Mouse (Mus musculus): ENCODE measurements around the gene Mcmbp. TPM values are rescaled to one million over a fixed set of nuclear protein-coding genes. Genes with fewer than 3 reads are reported as not detected.

Mcmbp gene
- polyA plus RNA-seq, 1 experiment: 24.3 TPM

- TF ChIP-seq CTCF (IDR thresholded peaks at IDR 0.05; ENCODE audit: control insufficient read depth, insufficient read depth, insufficient read length) (no peak), MAX (IDR thresholded peaks at IDR 0.05) (no peak), MYOD1 (IDR thresholded peaks at IDR 0.05; ENCODE audit: control insufficient read depth, insufficient read length, low read depth) (no peak), FOSL1 (IDR thresholded peaks at IDR 0.05; ENCODE audit: insufficient read depth, low read length, poor library complexity, severe bottlenecking) (no peak), USF1 (IDR thresholded peaks at IDR 0.05; ENCODE audit: low read depth) (no peak), MYOG (IDR thresholded peaks at IDR 0.05; ENCODE audit: control insufficient read depth, extremely low read depth, insufficient read length) (no peak), CEBPB (IDR thresholded peaks at IDR 0.05; ENCODE audit: low read depth) (no peak)
- no peak overlapping the region for H3K4me3 ChIP-seq (ENCODE audit: insufficient read depth, poor library complexity, severe bottlenecking)
- peaks cover 5% of the 10 kb centered on the region for H3K36me3 ChIP-seq (ENCODE audit: control insufficient read depth, insufficient read depth)
- H3ac ChIP-seq (ENCODE audit: control insufficient read depth, insufficient read length, low read depth): no peak overlapping the region
- H3K27me3 ChIP-seq (ENCODE audit: control insufficient read depth, insufficient read depth, insufficient read length): no peaks in the 10 kb centered on the region
- no peaks in the 10 kb centered on the region for H3K79me3 ChIP-seq (ENCODE audit: low read depth)
- no peaks in the 10 kb centered on the region for H3K79me2 ChIP-seq (ENCODE audit: control insufficient read depth, insufficient read depth)
These were observed 71.5 kb downstream of the Mcmbp start for GRCm38 (mm10) chr7:128668831-128669230.

GRCm38 (mm10) chr7:128667788-128668187 is 72.5 kb downstream of the Mcmbp start:
- H3K27me3 ChIP-seq (ENCODE audit: control insufficient read depth, insufficient read depth, insufficient read length): no peaks in the 10 kb centered on the region
- H3K79me3 ChIP-seq (ENCODE audit: low read depth): no peaks in the 10 kb centered on the region
- no peaks in the 10 kb centered on the region for H3K79me2 ChIP-seq (ENCODE audit: control insufficient read depth, insufficient read depth)
- no peak overlapping the region for H3K4me3 ChIP-seq (ENCODE audit: insufficient read depth, poor library complexity, severe bottlenecking)
- peaks cover 5% of the 10 kb centered on the region for H3K36me3 ChIP-seq (ENCODE audit: control insufficient read depth, insufficient read depth)
- TF ChIP-seq USF1 (IDR thresholded peaks at IDR 0.05; ENCODE audit: low read depth) (no peak), MYOG (IDR thresholded peaks at IDR 0.05; ENCODE audit: control insufficient read depth, extremely low read depth, insufficient read length) (no peak), CEBPB (IDR thresholded peaks at IDR 0.05; ENCODE audit: low read depth) (no peak), CTCF (IDR thresholded peaks at IDR 0.05; ENCODE audit: control insufficient read depth, insufficient read depth, insufficient read length) (no peak), MAX (IDR thresholded peaks at IDR 0.05) (no peak), FOSL1 (IDR thresholded peaks at IDR 0.05; ENCODE audit: insufficient read depth, low read length, poor library complexity, severe bottlenecking) (no peak)
- no peak overlapping the region for H3ac ChIP-seq (ENCODE audit: control insufficient read depth, insufficient read length, low read depth)

GRCm38 (mm10) chr7:128664861-128665377 is 75.4 kb downstream of the Mcmbp start:
- no peak overlapping the region for H3ac ChIP-seq (ENCODE audit: control insufficient read depth, insufficient read length, low read depth)
- TF ChIP-seq MAX (IDR thresholded peaks at IDR 0.05) (no peak), MYOD1 (IDR thresholded peaks at IDR 0.05; ENCODE audit: control insufficient read depth, insufficient read length, low read depth) (no peak), USF1 (IDR thresholded peaks at IDR 0.05; ENCODE audit: low read depth) (no peak), CEBPB (IDR thresholded peaks at IDR 0.05; ENCODE audit: low read depth) (no peak), MYOG (IDR thresholded peaks at IDR 0.05; ENCODE audit: control insufficient read depth, extremely low read depth, insufficient read length) (no peak), CTCF (IDR thresholded peaks at IDR 0.05; ENCODE audit: control insufficient read depth, insufficient read depth, insufficient read length) (no peak), FOSL1 (IDR thresholded peaks at IDR 0.05; ENCODE audit: insufficient read depth, low read length, poor library complexity, severe bottlenecking) (no peak)

GRCm38 (mm10) chr7:128663906-128664305 is 76.4 kb downstream of the Mcmbp start:
- Histone ChIP-seq H3ac (ENCODE audit: control insufficient read depth, insufficient read length, low read depth) (no peak overlapping the region), H3K27me3 (ENCODE audit: control insufficient read depth, insufficient read depth, insufficient read length) (no peaks in the 10 kb centered on the region), H3K4me3 (ENCODE audit: insufficient read depth, poor library complexity, severe bottlenecking) (no peak overlapping the region), H3K79me3 (ENCODE audit: low read depth) (no peaks in the 10 kb centered on the region), H3K79me2 (ENCODE audit: control insufficient read depth, insufficient read depth) (no peaks in the 10 kb centered on the region), H3K36me3 (ENCODE audit: control insufficient read depth, insufficient read depth) (no peaks in the 10 kb centered on the region)
- TF ChIP-seq FOSL1 (IDR thresholded peaks at IDR 0.05; ENCODE audit: insufficient read depth, low read length, poor library complexity, severe bottlenecking) (no peak), USF1 (IDR thresholded peaks at IDR 0.05; ENCODE audit: low read depth) (no peak), CEBPB (IDR thresholded peaks at IDR 0.05; ENCODE audit: low read depth) (no peak), MYOG (IDR thresholded peaks at IDR 0.05; ENCODE audit: control insufficient read depth, extremely low read depth, insufficient read length) (no peak), MAX (IDR thresholded peaks at IDR 0.05) (no peak), CTCF (IDR thresholded peaks at IDR 0.05; ENCODE audit: control insufficient read depth, insufficient read depth, insufficient read length) (no peak), MYOD1 (IDR thresholded peaks at IDR 0.05; ENCODE audit: control insufficient read depth, insufficient read length, low read depth) (no peak)

More at GRCm38 (mm10) chr7:128664861-128665377, 75.4 kb downstream of the Mcmbp start:
- H3K36me3 ChIP-seq (ENCODE audit: control insufficient read depth, insufficient read depth): peaks cover 5% of the 10 kb centered on the region
- no peaks in the 10 kb centered on the region for H3K79me2 ChIP-seq (ENCODE audit: control insufficient read depth, insufficient read depth)
- no peak overlapping the region for H3K4me3 ChIP-seq (ENCODE audit: insufficient read depth, poor library complexity, severe bottlenecking)
- no peaks in the 10 kb centered on the region for H3K79me3 ChIP-seq (ENCODE audit: low read depth)
- H3K27me3 ChIP-seq (ENCODE audit: control insufficient read depth, insufficient read depth, insufficient read length): no peaks in the 10 kb centered on the region

GRCm38 (mm10) chr7:128656970-128657369 is 83.3 kb downstream of the Mcmbp start:
- H3K79me3 ChIP-seq (ENCODE audit: low read depth): no peaks in the 10 kb centered on the region

More at GRCm38 (mm10) chr7:128656970-128657369, 83.3 kb downstream of the Mcmbp start:
- no peak for TF ChIP-seq MAX (IDR thresholded peaks at IDR 0.05)
- TF ChIP-seq USF1 (IDR thresholded peaks at IDR 0.05; ENCODE audit: low read depth): no peak
- TF ChIP-seq MYOD1 (IDR thresholded peaks at IDR 0.05; ENCODE audit: control insufficient read depth, insufficient read length, low read depth): no peak
- TF ChIP-seq FOSL1 (IDR thresholded peaks at IDR 0.05; ENCODE audit: insufficient read depth, low read length, poor library complexity, severe bottlenecking): no peak
- TF ChIP-seq CTCF (IDR thresholded peaks at IDR 0.05; ENCODE audit: control insufficient read depth, insufficient read depth, insufficient read length): no peak
- no peak for TF ChIP-seq CEBPB (IDR thresholded peaks at IDR 0.05; ENCODE audit: low read depth)
- no peak for TF ChIP-seq MYOG (IDR thresholded peaks at IDR 0.05; ENCODE audit: control insufficient read depth, extremely low read depth, insufficient read length)
- H3K4me3 ChIP-seq (ENCODE audit: insufficient read depth, poor library complexity, severe bottlenecking): no peak overlapping the region
- no peak overlapping the region for H3ac ChIP-seq (ENCODE audit: control insufficient read depth, insufficient read length, low read depth)
- H3K36me3 ChIP-seq (ENCODE audit: control insufficient read depth, insufficient read depth): no peaks in the 10 kb centered on the region
- H3K27me3 ChIP-seq (ENCODE audit: control insufficient read depth, insufficient read depth, insufficient read length): no peaks in the 10 kb centered on the region
- H3K79me2 ChIP-seq (ENCODE audit: control insufficient read depth, insufficient read depth): no peaks in the 10 kb centered on the region

Other genes with a start within 250 kb of the Mcmbp start
- 78.2 TPM for gene Bag3, start 216.9 kb downstream of the Mcmbp start, polyA plus RNA-seq (2012; fragmentation: generic; extraction: Trizol)
- gene Inpp5f, start 129.2 kb downstream of the Mcmbp start, polyA plus RNA-seq (2012; fragmentation: generic; extraction: Trizol): 6.1 TPM
- 21.2 TPM for gene Sec23ip, start 4.4 kb upstream of the Mcmbp start, polyA plus RNA-seq (2012; fragmentation: generic; extraction: Trizol)

Measured in C2C12 (cell line).